ENCODE assay signal across 9 mouse cellular contexts in the genomic region with DNA sequence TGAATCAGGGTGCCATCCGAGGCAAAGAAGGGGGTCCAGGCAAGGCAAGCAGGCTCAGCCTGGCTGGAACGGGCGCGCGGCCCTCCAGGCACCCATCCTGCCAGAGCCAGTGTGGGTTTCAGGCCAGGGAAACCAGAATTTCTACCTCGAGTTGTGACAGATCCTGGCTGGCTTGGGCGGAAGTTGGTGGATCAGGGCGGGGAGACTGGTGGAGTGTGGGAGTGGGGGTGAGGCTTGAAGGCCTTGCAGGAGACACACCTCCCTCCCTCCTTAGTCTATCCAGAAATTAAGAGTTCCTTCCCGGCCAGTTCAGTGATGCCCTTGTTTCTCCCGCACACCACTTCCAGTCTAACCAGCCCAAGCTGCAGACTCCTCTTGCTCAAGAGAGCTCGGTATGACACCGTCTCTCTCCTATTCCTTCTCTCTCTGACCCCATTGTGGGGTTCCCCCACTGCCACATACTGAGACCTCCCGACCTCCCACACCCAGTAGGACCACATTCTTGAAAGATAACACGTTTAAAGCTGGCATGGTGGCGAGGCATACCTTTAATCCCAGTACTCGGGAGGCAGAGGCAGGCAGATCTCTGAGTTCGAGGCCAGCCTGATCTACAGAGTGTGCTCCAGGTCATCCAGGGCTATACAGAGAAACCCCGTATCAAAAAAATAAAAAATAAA. TPM values are rescaled to one million over a fixed set of nuclear protein-coding genes. Genes with fewer than 3 reads are reported as not detected.
DNase-seq lines count a peak whose midpoint lies in the region; ATAC-seq and TF ChIP-seq lines count a peak whose summit lies in the region.
"Had no signal": no experiment of that assay in that cellular context is flagged by ENCODE, and none has a peak within 500 bp of the region (broad histone marks: within the 10 kb centered on the region; RNA-seq: fewer than 3 reads in every experiment).

No protein-coding gene starts in this region.

- no peak overlapping the region for H3K27ac ChIP-seq in cerebellum, adult 2 months (ENCODE audit: insufficient read depth, low read length)

- peak; percentile 9 for DNase-seq in adrenal gland, postnatal 14 days
- no peak for DNase-seq in adrenal gland, adult 8-10 months
- DNase-seq in kidney, adult 9 months: peak; percentile 79
- DNase-seq in lung, postnatal 10 days: peak; percentile 74
- no peak for DNase-seq in right cerebral cortex, adult 18-20 months
- DNase-seq in cerebellum, adult 2 months: no peak
- DNase-seq: cerebellum, adult 11-12 months had no signal

- peaks cover 47% of the 10 kb centered on the region for H3K4me1 ChIP-seq in E14TG2a.4 (replicated peaks; ENCODE audit: low read depth, low read length)
- peaks cover 22% of the 10 kb centered on the region for H3K4me1 ChIP-seq in cerebellum, adult 2 months (ENCODE audit: control insufficient read depth, insufficient read depth, low read length)

- no peaks in the 10 kb centered on the region for H3K36me3 ChIP-seq in E14TG2a.4 (ENCODE audit: insufficient read depth, low read length)

- 81% methylated on average over 18 of the region's 18 CpGs for WGBS in cerebellum, adult 2 months

- no peak for ATAC-seq in activated CD4-positive, CD25-positive, alpha-beta regulatory T cell, adult 4 months

- H3K4me3 ChIP-seq in E14TG2a.4 (replicated peaks; ENCODE audit: low read length): peak overlapping the region; percentile 70
- no peak overlapping the region for H3K4me3 ChIP-seq in cerebellum, adult 2 months (replicated peaks; ENCODE audit: insufficient read depth, low read depth, low read length)

- no peak for TF ChIP-seq POLR2A in cerebellum, adult 2 months (IDR thresholded peaks at IDR 0.05; ENCODE audit: borderline replicate concordance, insufficient read depth, low read length)

- H3K9me3 ChIP-seq in E14TG2a.4 (ENCODE audit: low read length): no peaks in the 10 kb centered on the region

- TF ChIP-seq CTCF in E14TG2a.4 (conservative IDR thresholded peaks at IDR 0.05; ENCODE audit: low read length): no peak
- TF ChIP-seq CTCF in cerebellum, adult 2 months (IDR thresholded peaks at IDR 0.05; ENCODE audit: borderline replicate concordance, insufficient read depth, low read depth, low read length): no peak

- H3K27me3 ChIP-seq in E14TG2a.4 (ENCODE audit: insufficient read depth, low read length): peaks cover 84% of the 10 kb centered on the region
- H3K27me3 ChIP-seq in cerebellum, adult 2 months (ENCODE audit: control insufficient read depth, insufficient read depth, low read length): no peaks in the 10 kb centered on the region

RNA-seq across cellular contexts. Expression of a gene that starts 5.3 kb away (rescaled TPM):
- total RNA-seq in adrenal gland, postnatal 14 days (2021): 11.0 and 11.5 TPM in 2 replicates
- total RNA-seq in adrenal gland, adult 8-10 months (2022): 10 to 100 TPM; 12.2 to 14.0 (median 12.5) TPM
- polyA plus RNA-seq in activated CD4-positive, CD25-positive, alpha-beta regulatory T cell, adult 4 months (2017; shearing (Covaris generic)): 10 to 100 TPM; 31.5 to 44.8 TPM
- 31.6 and 31.8 TPM in 2 replicates for polyA plus RNA-seq in cerebellum, adult 2 months (2012; rRNA removed)

RNA-seq across cellular contexts. Expression of a gene that starts 30.8 kb away (rescaled TPM):
- total RNA-seq in adrenal gland, postnatal 14 days (2021): 46.7 and 51.7 TPM in 2 replicates
- total RNA-seq in adrenal gland, adult 8-10 months (2022): 10 to 100 TPM; 44.3 to 50.8 (median 47.0) TPM
- 10 to 100 TPM; 12.8 to 16.7 TPM for polyA plus RNA-seq in activated CD4-positive, CD25-positive, alpha-beta regulatory T cell, adult 4 months (2017; shearing (Covaris generic))
- polyA plus RNA-seq in cerebellum, adult 2 months (2012; rRNA removed): 57.6 and 61.2 TPM in 2 replicates

RNA-seq across cellular contexts. Expression of a gene that starts 45.6 kb away (rescaled TPM):
- 57.0 and 58.2 TPM in 2 replicates for total RNA-seq in adrenal gland, postnatal 14 days (2021)
- total RNA-seq in adrenal gland, adult 8-10 months (2022): 10 to 100 TPM; 31.5 to 46.9 (median 34.3) TPM
- polyA plus RNA-seq in activated CD4-positive, CD25-positive, alpha-beta regulatory T cell, adult 4 months (2017; shearing (Covaris generic)): 10 to 100 TPM; 62.7 to 63.7 TPM
- 13.8 and 14.5 TPM in 2 replicates for polyA plus RNA-seq in cerebellum, adult 2 months (2012; rRNA removed)

RNA-seq across cellular contexts. Expression of a gene that starts 54.0 kb away (rescaled TPM):
- total RNA-seq in adrenal gland, postnatal 14 days (2021): 97.6 and 99.3 TPM in 2 replicates
- 100 to 1,000 TPM in 3 of 4 experiments, 10 to 100 TPM in 1; 88.2 to 134 (median 124) TPM for total RNA-seq in adrenal gland, adult 8-10 months (2022)
- 1 to 10 TPM; 4.6 to 6.4 TPM for polyA plus RNA-seq in activated CD4-positive, CD25-positive, alpha-beta regulatory T cell, adult 4 months (2017; shearing (Covaris generic))
- 51.4 and 57.1 TPM in 2 replicates for polyA plus RNA-seq in cerebellum, adult 2 months (2012; rRNA removed)

Comparison
In these comparisons a context has a peak if more than half of its experiments do, and no peak if none do; other contexts are left out.
1. DNase-seq: peak in adrenal gland, postnatal 14 days (single experiment), kidney, adult 9 months (single experiment) and lung, postnatal 10 days (single experiment); none in adrenal gland, adult 8-10 months (single experiment), right cerebral cortex, adult 18-20 months (single experiment) and cerebellum, adult 2 months (0 of 2).